ENCODE assay signal across 21 mouse cellular contexts in genomic region chr15:12678540-12679112, GRCm38 (mm10).
"Had no signal": no experiment of that assay in that cellular context is flagged by ENCODE, and none has a peak within 500 bp of the region (broad histone marks: within the 10 kb centered on the region; RNA-seq: fewer than 3 reads in every experiment).

No protein-coding gene starts in this region.

- H3K4me1 ChIP-seq: midbrain, embryonic 12.5 days; neural tube, embryonic 12.5 days had no signal

- H3K9me3 ChIP-seq: limb, embryonic 12.5 days; limb, embryonic 15.5 days; midbrain, embryonic 12.5 days; midbrain, embryonic 15.5 days; neural tube, embryonic 12.5 days; neural tube, embryonic 15.5 days had no signal

- H3K4me2 ChIP-seq: limb, embryonic 12.5 days; limb, embryonic 15.5 days; liver, embryonic 11.5 days; midbrain, embryonic 12.5 days; midbrain, embryonic 15.5 days; neural tube, embryonic 12.5 days; neural tube, embryonic 15.5 days had no signal

- ATAC-seq: liver, postnatal 0 days; midbrain, embryonic 15.5 days had no signal

- DNase-seq: kidney, adult 18-20 months; kidney, adult 9 months; kidney, postnatal 14 days; kidney, postnatal 4 days; left cerebral cortex, postnatal 4 days; liver, postnatal 0 days; lung, postnatal 14 days; right cerebral cortex, adult 18-20 months; right cerebral cortex, postnatal 14 days; right cerebral cortex, postnatal 4 days; thymus, adult 18-20 months; thymus, postnatal 36 days had no signal

- H3K4me3 ChIP-seq: limb, embryonic 12.5 days; limb, embryonic 15.5 days; midbrain, embryonic 12.5 days; midbrain, embryonic 15.5 days; neural tube, embryonic 12.5 days; neural tube, embryonic 15.5 days had no signal

- H3K27me3 ChIP-seq: limb, embryonic 12.5 days; limb, embryonic 15.5 days; midbrain, embryonic 12.5 days; midbrain, embryonic 15.5 days; neural tube, embryonic 12.5 days; neural tube, embryonic 15.5 days had no signal

- H3K9ac ChIP-seq: limb, embryonic 12.5 days; limb, embryonic 15.5 days; liver, embryonic 14.5 days; liver, postnatal 0 days; midbrain, embryonic 12.5 days; midbrain, embryonic 15.5 days; neural tube, embryonic 12.5 days; neural tube, embryonic 15.5 days had no signal

- H3K36me3 ChIP-seq: limb, embryonic 12.5 days; limb, embryonic 15.5 days; midbrain, embryonic 12.5 days; midbrain, embryonic 15.5 days; neural tube, embryonic 12.5 days; neural tube, embryonic 15.5 days had no signal

- H3K27ac ChIP-seq: limb, embryonic 12.5 days; limb, embryonic 15.5 days; liver, embryonic 14.5 days; macrophage; midbrain, embryonic 12.5 days; midbrain, embryonic 15.5 days; neural tube, embryonic 12.5 days; neural tube, embryonic 15.5 days had no signal
